Mouse (Mus musculus) spleen, adult 18-20 months (tissue): ENCODE measurements around the gene Gm6904.
"Not testable (repeated sequence)": the region's sequence is repeated elsewhere in the genome, so short reads cannot be mapped to it uniquely, and the experiment has no call there.

ENCODE experiments used
- DNase-seq, 2 experiments: peaks; one replicate each; pipeline ENCODE4 v3.0.0; 2022; ENCODE audit warnings: mixed read lengths in 2 of 2

The Gm6904 gene

GRCm38 (mm10) chr14:59260056-59260455, at the start of gene Gm6904:
Gm6904 (minus strand) TSS chr14:59260216.
- peak; percentile 17 to 46 for DNase-seq

GRCm38 (mm10) chr14:59297391-59297790, 37.4 kb upstream of the Gm6904 start, which contains the start of gene Phf11a:
Phf11a (minus strand) TSS chr14:59297522.
- DNase-seq, result peak in 1 of 2 experiments; percentile 13

GRCm38 (mm10) chr14:59291769-59292168, 31.8 kb upstream of the Gm6904 start:
- not testable (repeated sequence) for DNase-seq

- DNase-seq, result not testable (repeated sequence)
These were observed 14.9 kb upstream of the Gm6904 start for GRCm38 (mm10) chr14:59274961-59275360.

- DNase-seq, result not testable (repeated sequence)
These were observed 4.2 kb downstream of the Gm6904 start for GRCm38 (mm10) chr14:59255861-59256260.

- not testable (repeated sequence) for DNase-seq
These were observed 9.7 kb downstream of the Gm6904 start for GRCm38 (mm10) chr14:59250350-59250749.

GRCm38 (mm10) chr14:59233635-59234034, 26.4 kb downstream of the Gm6904 start:
- no peak for DNase-seq

GRCm38 (mm10) chr14:59232003-59232402, 28.0 kb downstream of the Gm6904 start:
- DNase-seq, result no peak

GRCm38 (mm10) chr14:59230331-59230966, 29.6 kb downstream of the Gm6904 start:
- no peak for DNase-seq

- no peak for DNase-seq
These were observed 30.2 kb downstream of the Gm6904 start for GRCm38 (mm10) chr14:59229822-59230221.

GRCm38 (mm10) chr14:59226240-59226639, 33.8 kb downstream of the Gm6904 start:
- no peak for DNase-seq

GRCm38 (mm10) chr14:59219241-59219640, 40.8 kb downstream of the Gm6904 start:
- DNase-seq, result no peak

GRCm38 (mm10) chr14:59209816-59210215, 50.2 kb downstream of the Gm6904 start:
- no peak for DNase-seq

GRCm38 (mm10) chr14:59209003-59209402, 51.0 kb downstream of the Gm6904 start:
- no peak for DNase-seq

- DNase-seq, result no peak
These were observed 53.9 kb downstream of the Gm6904 start for GRCm38 (mm10) chr14:59205976-59206583.

GRCm38 (mm10) chr14:59205461-59205860, 54.6 kb downstream of the Gm6904 start:
- no peak for DNase-seq

- no peak for DNase-seq
These were observed 58.3 kb downstream of the Gm6904 start for GRCm38 (mm10) chr14:59201604-59202215.

GRCm38 (mm10) chr14:59200711-59201603, 59.1 kb downstream of the Gm6904 start, which contains the start of gene Rcbtb1:
Rcbtb1 (plus strand) TSS chr14:59201209.
- peak; percentile 92 to 94 for DNase-seq
